Mouse (Mus musculus): Measurements from ENCODE around the gene Ndc80.
A peak's percentile ranks its signal among the peaks of the same experiment; 100 is the strongest.
"Not testable (repeated sequence)": the region's sequence is repeated elsewhere in the genome, so short reads cannot be mapped to it uniquely, and the experiment has no call there.

The Ndc80 gene

GRCm38 (mm10) chr17:71476346-71477020 lies 50.2 kb downstream of the Ndc80 start:
- DNase-seq: no peak

- DNase-seq: peak; percentile 90
These were observed 51.0 kb downstream of the Ndc80 start for GRCm38 (mm10) chr17:71475705-71476089.

- DNase-seq: peak; percentile 97
These were observed 51.6 kb downstream of the Ndc80 start, which contains the start of gene Smchd1 for GRCm38 (mm10) chr17:71474762-71475704. TSS of gene Smchd1 (minus strand) at chr17:71475343.

- DNase-seq: peak; percentile 7
These were observed 52.5 kb downstream of the Ndc80 start for GRCm38 (mm10) chr17:71474128-71474527.

- no peak for DNase-seq
These were observed 55.4 kb downstream of the Ndc80 start for GRCm38 (mm10) chr17:71471261-71471660.

GRCm38 (mm10) chr17:71460312-71460711 lies 66.3 kb downstream of the Ndc80 start:
- no peak for DNase-seq

- no peak for DNase-seq
These were observed 66.8 kb downstream of the Ndc80 start, which contains the start of gene Gm4707 for GRCm38 (mm10) chr17:71459818-71460217. TSS of gene Gm4707 (minus strand) at chr17:71459918.

GRCm38 (mm10) chr17:71457361-71457760 lies 69.3 kb downstream of the Ndc80 start:
- DNase-seq: not testable (repeated sequence)
